Mouse (Mus musculus): ENCODE data around the gene Mrpl23. TPM values are rescaled to one million over a fixed set of nuclear protein-coding genes. Genes with fewer than 3 reads are reported as not detected.

Mrpl23 gene
- total and polyA plus RNA-seq, 2 experiments from 2014 or later, result 25.5 to 73.5 TPM

- H3K36me3 ChIP-seq (ENCODE audit: insufficient read depth), result peaks cover 5% of the 10 kb centered on the region; the same call in 1 of the 2 replicates
- no peaks in the 10 kb centered on the region for H3K9me3 ChIP-seq (ENCODE audit: low read length)
- no peak for TF ChIP-seq CTCF (IDR thresholded peaks at IDR 0.05; ENCODE audit: low read depth)
- H3K27me3 ChIP-seq (ENCODE audit: insufficient read depth, low read length), result no peaks in the 10 kb centered on the region; the same call in 1 of the 2 replicates
- WGBS, result 85% methylated on average over 4 of the region's 4 CpGs
- H3K4me1 ChIP-seq (ENCODE audit: insufficient read depth), result 0 out of 2 replicates have a peak, but pooled peaks cover 4% of the 10 kb centered on the region
- no peak overlapping the region for H3K4me2 ChIP-seq (ENCODE audit: low read depth)
- H3K9ac ChIP-seq, result no peak overlapping the region
- no peak for DNase-seq
- no peak; the same call in 1 of the 2 replicates for ATAC-seq
- no peak overlapping the region for H3K27ac ChIP-seq (ENCODE audit: low read depth, low read length)
- H3K4me3 ChIP-seq (ENCODE audit: low read depth, low read length), result no peak overlapping the region
These were observed 439 bp upstream of the Mrpl23 start for GRCm38 (mm10) chr7:142531973-142532521.

GRCm38 (mm10) chr7:142533059-142533855 lies 771 bp downstream of the Mrpl23 start:
- ATAC-seq (peak; percentile 96), DNase-seq (peak; percentile 94)
- Histone ChIP-seq H3K27me3 (ENCODE audit: insufficient read depth, low read length) (no peaks in the 10 kb centered on the region; the same call in 1 of the 2 replicates), H3K4me1 (ENCODE audit: insufficient read depth) (0 out of 2 replicates have a peak, but pooled peaks cover 4% of the 10 kb centered on the region), H3K27ac (ENCODE audit: low read depth, low read length) (peak overlapping the region; percentile 47), H3K4me3 (ENCODE audit: low read depth, low read length) (peak overlapping the region; percentile 55), H3K9me3 (ENCODE audit: low read length) (no peaks in the 10 kb centered on the region), H3K9ac (peak overlapping the region; percentile 71), H3K4me2 (ENCODE audit: low read depth) (peak overlapping the region; percentile 58), H3K36me3 (ENCODE audit: insufficient read depth) (peaks cover 10% of the 10 kb centered on the region)
- peak; percentile 88 for TF ChIP-seq CTCF (IDR thresholded peaks at IDR 0.05; ENCODE audit: low read depth)
- 3% methylated on average over 44 of the region's 44 CpGs for WGBS

GRCm38 (mm10) chr7:142535116-142535515 lies 2.6 kb downstream of the Mrpl23 start:
- DNase-seq (no peak), ATAC-seq (no peak)
- Histone ChIP-seq H3K4me1 (ENCODE audit: insufficient read depth) (0 out of 2 replicates have a peak, but pooled peaks cover 4% of the 10 kb centered on the region), H3K4me3 (ENCODE audit: low read depth, low read length) (no peak overlapping the region), H3K4me2 (ENCODE audit: low read depth) (no peak overlapping the region), H3K9me3 (ENCODE audit: low read length) (no peaks in the 10 kb centered on the region), H3K9ac (no peak overlapping the region), H3K27ac (ENCODE audit: low read depth, low read length) (no peak overlapping the region), H3K36me3 (ENCODE audit: insufficient read depth) (peaks cover 12% of the 10 kb centered on the region), H3K27me3 (ENCODE audit: insufficient read depth, low read length) (no peaks in the 10 kb centered on the region; the same call in 1 of the 2 replicates)
- TF ChIP-seq CTCF (IDR thresholded peaks at IDR 0.05; ENCODE audit: low read depth), result no peak
- WGBS, result 91% methylated on average over 4 of the region's 4 CpGs

GRCm38 (mm10) chr7:142535832-142536231 lies 3.3 kb downstream of the Mrpl23 start:
- no peak for ATAC-seq

GRCm38 (mm10) chr7:142537181-142537580 lies 4.7 kb downstream of the Mrpl23 start:
- no peak overlapping the region for H3K27ac ChIP-seq (ENCODE audit: low read depth, low read length)
- WGBS, result 70% methylated on average over 5 of the region's 5 CpGs
- TF ChIP-seq CTCF (IDR thresholded peaks at IDR 0.05; ENCODE audit: low read depth), result no peak

More at GRCm38 (mm10) chr7:142535832-142536231, 3.3 kb downstream of the Mrpl23 start:
- Histone ChIP-seq H3K4me3 (ENCODE audit: low read depth, low read length) (no peak overlapping the region), H3K27me3 (ENCODE audit: insufficient read depth, low read length) (no peaks in the 10 kb centered on the region; the same call in 1 of the 2 replicates), H3K9ac (no peak overlapping the region), H3K9me3 (ENCODE audit: low read length) (no peaks in the 10 kb centered on the region), H3K4me2 (ENCODE audit: low read depth) (no peak overlapping the region), H3K4me1 (ENCODE audit: insufficient read depth) (0 out of 2 replicates have a peak, but pooled peaks cover 4% of the 10 kb centered on the region), H3K36me3 (ENCODE audit: insufficient read depth) (peaks cover 16% of the 10 kb centered on the region), H3K27ac (ENCODE audit: low read depth, low read length) (no peak overlapping the region)
- TF ChIP-seq CTCF (IDR thresholded peaks at IDR 0.05; ENCODE audit: low read depth), result no peak
- 97% methylated on average over 5 of the region's 5 CpGs for WGBS
- no peak for DNase-seq

GRCm38 (mm10) chr7:142537879-142538278 lies 5.4 kb downstream of the Mrpl23 start:
- peak; percentile 74 for ATAC-seq
- TF ChIP-seq CTCF (IDR thresholded peaks at IDR 0.05; ENCODE audit: low read depth), result peak; percentile 70
- WGBS, result 8% methylated on average over 6 of the region's 6 CpGs
- H3K9me3 ChIP-seq (ENCODE audit: low read length), result no peaks in the 10 kb centered on the region
- H3K4me2 ChIP-seq (ENCODE audit: low read depth), result no peak overlapping the region
- H3K27me3 ChIP-seq (ENCODE audit: insufficient read depth, low read length), result no peaks in the 10 kb centered on the region
- H3K9ac ChIP-seq, result no peak overlapping the region
- 0 out of 2 replicates have a peak, but pooled peaks cover 4% of the 10 kb centered on the region for H3K4me1 ChIP-seq (ENCODE audit: insufficient read depth)
- 0 out of 2 replicates have a peak overlapping the region, but pooled peaks have one; percentile 5 for H3K27ac ChIP-seq (ENCODE audit: low read depth, low read length)
- H3K4me3 ChIP-seq (ENCODE audit: low read depth, low read length), result no peak overlapping the region
- DNase-seq, result peak; percentile 86
- peaks cover 27% of the 10 kb centered on the region for H3K36me3 ChIP-seq (ENCODE audit: insufficient read depth)

More at GRCm38 (mm10) chr7:142537181-142537580, 4.7 kb downstream of the Mrpl23 start:
- Histone ChIP-seq H3K4me1 (ENCODE audit: insufficient read depth) (0 out of 2 replicates have a peak, but pooled peaks cover 4% of the 10 kb centered on the region), H3K27me3 (ENCODE audit: insufficient read depth, low read length) (no peaks in the 10 kb centered on the region), H3K4me2 (ENCODE audit: low read depth) (no peak overlapping the region), H3K9ac (no peak overlapping the region), H3K4me3 (ENCODE audit: low read depth, low read length) (no peak overlapping the region), H3K36me3 (ENCODE audit: insufficient read depth) (peaks cover 27% of the 10 kb centered on the region), H3K9me3 (ENCODE audit: low read length) (no peaks in the 10 kb centered on the region)
- ATAC-seq (no peak), DNase-seq (no peak)

All from forebrain, postnatal 0 days (tissue).